In genomic region chr2:130362511-130363026, GRCm38 (mm10) we compare ENCODE assay signal across 9 mouse cellular contexts. TPM values are rescaled to one million over a fixed set of nuclear protein-coding genes. Genes with fewer than 3 reads are reported as not detected.
DNase-seq lines count a peak whose midpoint lies in the region; ATAC-seq lines count a peak whose summit lies in the region.
"Had no signal": no experiment of that assay in that cellular context is flagged by ENCODE, and none has a peak within 500 bp of the region (broad histone marks: within the 10 kb centered on the region; RNA-seq: fewer than 3 reads in every experiment).

No protein-coding gene starts in this region.

- DNase-seq in heart, adult 18-20 months = peak; percentile 18 to 54
- no peak for DNase-seq in heart, adult 9 months (ENCODE audit: low spot score in 2 of 2)
- DNase-seq in adrenal gland, adult 2 months = peak; percentile 67
- peak; percentile 82 for DNase-seq in forebrain, embryonic 11.5 days (ENCODE audit: low spot score)
- peak; percentile 43 for DNase-seq in left cerebral cortex, postnatal 4 days
- peak; percentile 72 for DNase-seq in neural tube, embryonic 11.5 days (ENCODE audit: low spot score)
- peak; percentile 62 for DNase-seq in urinary bladder, postnatal 14 days (ENCODE audit: low spot score)

- H3K9me3 ChIP-seq in forebrain, embryonic 11.5 days (ENCODE audit: control insufficient read depth, low read length) = no peaks in the 10 kb centered on the region
- no peaks in the 10 kb centered on the region for H3K9me3 ChIP-seq in intestine, embryonic 16.5 days (ENCODE audit: control insufficient read depth, low read length)
- H3K9me3 ChIP-seq in neural tube, embryonic 11.5 days (ENCODE audit: control insufficient read depth, low read length) = no peaks in the 10 kb centered on the region
- H3K9me3 ChIP-seq: liver, embryonic 15.5 days had no signal

- H3K36me3 ChIP-seq in forebrain, embryonic 11.5 days (ENCODE audit: control insufficient read depth, insufficient read depth, low read length) = no peaks in the 10 kb centered on the region
- H3K36me3 ChIP-seq in intestine, embryonic 16.5 days (ENCODE audit: control insufficient read depth, insufficient read depth, low read length) = no peaks in the 10 kb centered on the region
- no peaks in the 10 kb centered on the region for H3K36me3 ChIP-seq in neural tube, embryonic 11.5 days (ENCODE audit: control insufficient read depth, insufficient read depth, low read length)
- H3K36me3 ChIP-seq: liver, embryonic 15.5 days had no signal

- ATAC-seq in forebrain, embryonic 11.5 days (replicated peaks; ENCODE audit: low FRiP score) = 0 out of 2 replicates have a peak, but pooled peaks have one; percentile 67
- ATAC-seq in intestine, embryonic 16.5 days = 0 out of 2 replicates have a peak, but pooled peaks have one; percentile 46
- no peak for ATAC-seq in neural tube, embryonic 11.5 days (ENCODE audit: insufficient read depth, low FRiP score, low TSS enrichment)

- intact Hi-C loops in left cerebral cortex, postnatal 4 days (cut with DNase I) = loop anchor here (5.0 kb wide), 1 partner anchor 70 kb away; no protein-coding TSS in a partner anchor

- H3K4me3 ChIP-seq in forebrain, embryonic 11.5 days (ENCODE audit: low read depth, low read length) = no peak overlapping the region
- no peak overlapping the region for H3K4me3 ChIP-seq in intestine, embryonic 16.5 days (ENCODE audit: low read length)
- no peak overlapping the region for H3K4me3 ChIP-seq in neural tube, embryonic 11.5 days (ENCODE audit: low read depth, low read length)
- H3K4me3 ChIP-seq: liver, embryonic 15.5 days had no signal

- H3K4me2 ChIP-seq in forebrain, embryonic 11.5 days (ENCODE audit: low read depth, low read length, severe bottlenecking) = no peak overlapping the region
- no peak overlapping the region for H3K4me2 ChIP-seq in intestine, embryonic 16.5 days (ENCODE audit: low read depth, low read length)
- H3K4me2 ChIP-seq in neural tube, embryonic 11.5 days (ENCODE audit: low read depth) = no peak overlapping the region
- H3K4me2 ChIP-seq: liver, embryonic 15.5 days had no signal

- H3K4me1 ChIP-seq in forebrain, embryonic 11.5 days (replicated peaks; ENCODE audit: control insufficient read depth, insufficient read depth, low read length) = peaks cover 10% of the 10 kb centered on the region; the same call in 1 of the 2 replicates
- H3K4me1 ChIP-seq in intestine, embryonic 16.5 days (ENCODE audit: control insufficient read depth, insufficient read depth, low read length) = no peaks in the 10 kb centered on the region
- H3K4me1 ChIP-seq in neural tube, embryonic 11.5 days (ENCODE audit: control insufficient read depth, insufficient read depth, low read length) = no peaks in the 10 kb centered on the region; the same call in 1 of the 2 replicates
- H3K4me1 ChIP-seq: liver, embryonic 15.5 days had no signal

- no peak overlapping the region for H3K27ac ChIP-seq in forebrain, embryonic 11.5 days (ENCODE audit: low read depth, low read length)
- H3K27ac ChIP-seq in intestine, embryonic 16.5 days (ENCODE audit: low read length) = no peak overlapping the region
- no peak overlapping the region for H3K27ac ChIP-seq in neural tube, embryonic 11.5 days (ENCODE audit: low read depth, low read length)
- H3K27ac ChIP-seq: liver, embryonic 15.5 days had no signal

- H3K27me3 ChIP-seq in forebrain, embryonic 11.5 days (ENCODE audit: control insufficient read depth, insufficient read depth, low read length) = peaks cover 47% of the 10 kb centered on the region
- H3K27me3 ChIP-seq in intestine, embryonic 16.5 days (replicated peaks; ENCODE audit: control insufficient read depth, insufficient read depth, low read length) = peaks cover 23% of the 10 kb centered on the region
- H3K27me3 ChIP-seq in neural tube, embryonic 11.5 days (ENCODE audit: control insufficient read depth, insufficient read depth, low read length) = peaks cover 44% of the 10 kb centered on the region

- WGBS in forebrain, embryonic 11.5 days = 1% methylated on average over 14 of the region's 14 CpGs
- 16% methylated on average over 13 of the region's 14 CpGs for whole genome bisulfite sequencing in intestine, embryonic 16.5 days
- WGBS in neural tube, embryonic 11.5 days = 3% methylated on average over 14 of the region's 14 CpGs

- no peak overlapping the region for H3K9ac ChIP-seq in forebrain, embryonic 11.5 days (ENCODE audit: low read length)
- no peak overlapping the region for H3K9ac ChIP-seq in intestine, embryonic 16.5 days (ENCODE audit: low read depth, low read length)
- H3K9ac ChIP-seq in neural tube, embryonic 11.5 days (ENCODE audit: low read length) = no peak overlapping the region
- H3K9ac ChIP-seq: liver, embryonic 15.5 days had no signal

RNA-seq across cellular contexts. Expression of gene Cpxm1, which starts 34.8 kb away (rescaled TPM):
- 1 to 10 TPM; 4.3 to 6.0 TPM for total RNA-seq in heart, adult 18-20 months (2021)
- total RNA-seq in adrenal gland, adult 2 months (2021) = 1 to 10 TPM; 5.0 to 7.7 TPM
- 8.8 and 10.5 TPM in 2 replicates for polyA plus RNA-seq in adrenal gland, adult 2 months (2012; rRNA removed)
- polyA plus RNA-seq in forebrain, embryonic 11.5 days (2014; fragmentation: Nextera tagmentation; extraction: Ambion mirVana) = 27.1 and 29.9 TPM in 2 replicates
- polyA plus RNA-seq in intestine, embryonic 16.5 days (2015; fragmentation: Nextera tagmentation; extraction: Ambion mirVana) = 32.1 and 36.6 TPM in 2 replicates
- 10 to 100 TPM; 25.2 to 26.4 TPM for total RNA-seq in left cerebral cortex, postnatal 4 days (2021)
- polyA plus RNA-seq in neural tube, embryonic 11.5 days (2014; fragmentation: Nextera tagmentation; extraction: Ambion mirVana) = 32.3 and 32.6 TPM in 2 replicates

RNA-seq across cellular contexts. Expression of gene Gm28372, which starts 42.5 kb away (rescaled TPM):
- not detected for total RNA-seq in heart, adult 18-20 months (2021)
- not detected for total RNA-seq in adrenal gland, adult 2 months (2021)
- polyA plus RNA-seq in adrenal gland, adult 2 months (2012; rRNA removed) = not detected in 2 replicates
- polyA plus RNA-seq in forebrain, embryonic 11.5 days (2014; fragmentation: Nextera tagmentation; extraction: Ambion mirVana) = not detected in 2 replicates
- not detected in 2 replicates for polyA plus RNA-seq in intestine, embryonic 16.5 days (2015; fragmentation: Nextera tagmentation; extraction: Ambion mirVana)
- not detected for total RNA-seq in left cerebral cortex, postnatal 4 days (2021)
- 0.16 TPM in 1 of 2 replicates, not detected in the other for polyA plus RNA-seq in neural tube, embryonic 11.5 days (2014; fragmentation: Nextera tagmentation; extraction: Ambion mirVana)
- polyA plus RNA-seq: liver, embryonic 15.5 days had no signal

RNA-seq across cellular contexts. Expression of gene 1700020A23Rik, which starts 42.5 kb away (rescaled TPM):
- total RNA-seq in heart, adult 18-20 months (2021) = not detected
- 1 to 10 TPM in 1 of 2 experiments, not detected in 1; 1.0 TPM for total RNA-seq in adrenal gland, adult 2 months (2021)
- polyA plus RNA-seq in adrenal gland, adult 2 months (2012; rRNA removed) = not detected in 2 replicates
- polyA plus RNA-seq in forebrain, embryonic 11.5 days (2014; fragmentation: Nextera tagmentation; extraction: Ambion mirVana) = not detected in 2 replicates
- polyA plus RNA-seq in intestine, embryonic 16.5 days (2015; fragmentation: Nextera tagmentation; extraction: Ambion mirVana) = 0.32 TPM in 1 of 2 replicates, not detected in the other
- total RNA-seq in left cerebral cortex, postnatal 4 days (2021) = not detected
- polyA plus RNA-seq in neural tube, embryonic 11.5 days (2014; fragmentation: Nextera tagmentation; extraction: Ambion mirVana) = not detected in 2 replicates
- polyA plus RNA-seq: liver, embryonic 15.5 days had no signal

RNA-seq across cellular contexts. Expression of gene Tmem239, which starts 43.7 kb away (rescaled TPM):
- not detected for total RNA-seq in heart, adult 18-20 months (2021)
- total RNA-seq in adrenal gland, adult 2 months (2021) = not detected
- 0.08 TPM in 1 of 2 replicates, not detected in the other for polyA plus RNA-seq in adrenal gland, adult 2 months (2012; rRNA removed)
- polyA plus RNA-seq in forebrain, embryonic 11.5 days (2014; fragmentation: Nextera tagmentation; extraction: Ambion mirVana) = not detected in 2 replicates
- not detected in 2 replicates for polyA plus RNA-seq in intestine, embryonic 16.5 days (2015; fragmentation: Nextera tagmentation; extraction: Ambion mirVana)
- not detected for total RNA-seq in left cerebral cortex, postnatal 4 days (2021)
- polyA plus RNA-seq in neural tube, embryonic 11.5 days (2014; fragmentation: Nextera tagmentation; extraction: Ambion mirVana) = 0.17 TPM in 1 of 2 replicates, not detected in the other
- polyA plus RNA-seq: liver, embryonic 15.5 days had no signal

Comparison
In these comparisons a context has a peak if more than half of its experiments do, and no peak if none do; other contexts are left out.
1. DNase-seq: peak in heart, adult 18-20 months (2 of 2), adrenal gland, adult 2 months (single experiment), forebrain, embryonic 11.5 days (single experiment), left cerebral cortex, postnatal 4 days (single experiment), neural tube, embryonic 11.5 days (single experiment) and urinary bladder, postnatal 14 days (single experiment); none in heart, adult 9 months (0 of 2).